Mouse (Mus musculus) liver, embryonic 14.5 days (tissue): ENCODE measurements around the gene Vmn1r178.
"Not testable (repeated sequence)": the region's sequence is repeated elsewhere in the genome, so short reads cannot be mapped to it uniquely, and the experiment has no call there.

Experiments
- CTCF ChIP-seq: IDR thresholded peaks from 2 replicates; pipeline ENCODE4 v1.5.1; 2016; ENCODE audit warnings: antibody characterized with exemption, low read depth, control low read depth
- EP300 ChIP-seq: IDR thresholded peaks from 2 replicates; pipeline ENCODE4 v1.6.1; 2016; ENCODE audit warnings: antibody characterized with exemption, low read depth

DNA sequence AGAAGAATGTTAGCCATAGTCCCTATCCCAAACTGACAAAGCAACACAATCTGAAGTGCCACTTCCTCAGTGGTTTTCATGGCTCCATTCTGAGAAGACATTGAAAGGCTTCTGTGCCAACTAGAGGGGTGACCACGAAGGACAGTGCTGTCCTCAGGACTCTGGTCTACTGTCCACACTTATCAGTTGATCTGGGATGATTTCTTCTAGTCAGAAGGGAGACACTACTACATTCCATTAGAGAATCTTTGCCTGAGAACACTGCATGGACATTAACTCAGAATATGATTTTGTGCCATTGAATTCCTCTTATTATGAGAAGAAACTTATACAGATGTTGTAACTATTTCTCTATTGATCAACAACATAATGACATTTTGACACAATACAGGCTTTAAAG, 25.5 kb upstream of the Vmn1r178 start, which contains the start of gene Vmn1r177:
- not testable (repeated sequence) for TF ChIP-seq CTCF, EP300
